Mouse (Mus musculus) megakaryocyte, embryonic 14.5 days (primary cell): ENCODE data around the gene Abcc4. TPM values are rescaled to one million over a fixed set of nuclear protein-coding genes. Genes with fewer than 3 reads are reported as not detected.

Experiments
- H3K27me3 ChIP-seq: replicated peaks from 2 replicates; pipeline ENCODE3; 2012; ENCODE audit warnings: inconsistent platforms
- H3K36me3 ChIP-seq: replicated peaks from 2 replicates; pipeline ENCODE3; 2012; ENCODE audit warnings: low read length, inconsistent platforms, mixed read lengths
- H3K4me1 ChIP-seq: 2 replicates; pipeline ENCODE4 v1.6.1; 2012; ENCODE audit warnings: inconsistent platforms
- H3K4me3 ChIP-seq: replicated peaks from 2 replicates; pipeline ENCODE3; 2012; ENCODE audit warnings: moderate library complexity, mild to moderate bottlenecking, inconsistent platforms
- H3K9me3 ChIP-seq: 2 replicates; pipeline ENCODE4 v1.6.1; 2012; ENCODE audit warnings: inconsistent platforms
- FLI1 ChIP-seq: IDR thresholded peaks from 2 replicates; pipeline ENCODE4 v1.6.1; 2012; ENCODE audit warnings: low read length, inconsistent platforms, mixed read lengths
- GATA1 ChIP-seq: IDR thresholded peaks from 3 replicates; pipeline ENCODE4 v1.6.1; 2012; ENCODE audit warnings: mixed read lengths, low read length, inconsistent platforms, borderline replicate concordance
- polyA plus RNA-seq: library from polyadenylated mRNA; stranded (reverse); fragments of >175 nt; gene quantifications from 2 replicates; pipeline ENCODE4 v1.2.3, GENCODE M21; 2012; ENCODE audit warnings: low replicate concordance; ENCODE audit not compliant: insufficient read depth

Gene Abcc4
- polyA plus RNA-seq, 1 experiment = 1.8 TPM

DNA sequence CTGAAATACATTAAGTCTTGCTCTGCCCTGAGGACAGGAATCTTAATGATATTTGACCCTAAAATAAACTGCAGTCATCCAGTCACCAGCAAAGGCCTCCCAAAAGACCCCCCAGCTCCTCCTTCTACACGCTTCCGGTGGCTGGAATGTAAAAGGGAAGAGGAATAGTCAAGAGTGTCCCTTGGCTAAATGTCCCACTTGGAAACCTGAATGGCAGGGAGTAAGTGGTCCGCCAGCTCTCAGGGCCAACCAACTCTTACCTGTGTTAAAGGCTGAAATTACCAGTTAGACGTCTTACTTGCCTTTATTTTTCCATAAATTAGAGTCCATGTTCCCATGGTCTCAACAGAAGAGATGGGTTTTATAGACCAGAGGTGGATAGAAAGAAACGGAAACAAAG lies 6.9 kb upstream of the Abcc4 start:
- Histone ChIP-seq H3K4me3 (no peak overlapping the region), H3K4me1 (peaks cover 60% of the 10 kb centered on the region), H3K27me3 (peaks cover 8% of the 10 kb centered on the region), H3K9me3 (no peaks in the 10 kb centered on the region), H3K36me3 (no peaks in the 10 kb centered on the region)
- no peak for TF ChIP-seq GATA1
- TF ChIP-seq FLI1 = no peak

GRCm38 (mm10) chr14:118710945-118711344 lies 4.9 kb upstream of the Abcc4 start:
- Histone ChIP-seq H3K4me3 (peak overlapping the region; percentile 38), H3K27me3 (peaks cover 7% of the 10 kb centered on the region), H3K4me1 (peaks cover 57% of the 10 kb centered on the region), H3K36me3 (no peaks in the 10 kb centered on the region), H3K9me3 (no peaks in the 10 kb centered on the region)
- no peak for TF ChIP-seq GATA1
- TF ChIP-seq FLI1 = no peak

GRCm38 (mm10) chr14:118709736-118710135 lies 3.7 kb upstream of the Abcc4 start:
- H3K9me3 ChIP-seq = no peaks in the 10 kb centered on the region
- no peaks in the 10 kb centered on the region for H3K36me3 ChIP-seq
- H3K4me1 ChIP-seq = peaks cover 68% of the 10 kb centered on the region
- TF ChIP-seq GATA1 (no peak), FLI1 (no peak)
- peak overlapping the region; percentile 90 for H3K4me3 ChIP-seq
- H3K27me3 ChIP-seq = peaks cover 7% of the 10 kb centered on the region

GRCm38 (mm10) chr14:118708126-118708525 lies 2.1 kb upstream of the Abcc4 start:
- Histone ChIP-seq H3K36me3 (peaks cover 12% of the 10 kb centered on the region), H3K4me1 (peaks cover 73% of the 10 kb centered on the region), H3K27me3 (peaks cover 2% of the 10 kb centered on the region), H3K4me3 (peak overlapping the region; percentile 50), H3K9me3 (no peaks in the 10 kb centered on the region)
- TF ChIP-seq FLI1 (no peak), GATA1 (no peak)

DNA sequence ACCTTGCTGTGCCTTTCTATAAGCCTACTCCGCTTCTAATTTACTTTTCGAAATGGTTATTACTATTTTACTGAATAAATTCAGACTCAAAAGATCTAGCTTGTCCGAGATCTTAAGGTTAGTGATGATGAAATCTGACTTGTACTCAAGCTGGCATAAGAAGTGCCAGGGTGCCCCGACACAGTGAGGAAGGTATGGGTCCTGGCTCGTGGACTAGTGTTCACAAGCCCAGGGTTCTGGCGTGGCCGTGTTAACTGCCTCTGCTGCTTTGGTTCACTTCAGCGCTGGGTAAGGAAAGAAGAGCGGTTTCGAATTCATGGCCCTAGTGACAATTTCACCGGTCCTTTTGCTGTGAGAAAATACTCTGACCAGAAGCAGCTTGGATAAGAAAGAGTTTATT lies 943 bp upstream of the Abcc4 start:
- H3K27me3 ChIP-seq = no peaks in the 10 kb centered on the region
- no peak for TF ChIP-seq FLI1
- peak overlapping the region; percentile 100 for H3K4me3 ChIP-seq
- H3K4me1 ChIP-seq = peaks cover 75% of the 10 kb centered on the region
- peaks cover 12% of the 10 kb centered on the region for H3K36me3 ChIP-seq
- no peaks in the 10 kb centered on the region for H3K9me3 ChIP-seq

DNA sequence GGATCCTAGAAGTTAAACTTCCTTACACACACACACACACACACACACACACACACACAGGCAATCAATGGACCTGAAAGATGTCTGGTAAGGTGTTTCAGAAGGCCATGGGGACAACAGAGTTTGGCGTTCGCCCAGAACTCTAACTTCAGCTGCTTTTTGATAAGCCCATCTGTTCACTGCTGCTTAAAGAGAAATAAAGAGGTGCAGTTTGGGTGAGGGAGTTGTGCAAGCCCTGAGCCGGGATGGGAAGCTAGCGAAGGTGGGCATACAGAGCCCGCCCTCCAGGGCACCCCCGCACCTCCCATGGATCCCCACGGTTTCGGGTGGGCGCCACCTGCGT lies 583 bp downstream of the Abcc4 start:
- peaks cover 73% of the 10 kb centered on the region for H3K4me1 ChIP-seq
- TF ChIP-seq GATA1 (no peak), FLI1 (no peak)
- H3K27me3 ChIP-seq = no peaks in the 10 kb centered on the region
- no peaks in the 10 kb centered on the region for H3K9me3 ChIP-seq
- peaks cover 12% of the 10 kb centered on the region for H3K36me3 ChIP-seq
- H3K4me3 ChIP-seq = peak overlapping the region; percentile 100

- peak overlapping the region; percentile 68 for H3K4me3 ChIP-seq
- TF ChIP-seq GATA1 = no peak
- TF ChIP-seq FLI1 = no peak
- H3K27me3 ChIP-seq = no peaks in the 10 kb centered on the region
- H3K9me3 ChIP-seq = no peaks in the 10 kb centered on the region
- H3K36me3 ChIP-seq = peaks cover 22% of the 10 kb centered on the region
- H3K4me1 ChIP-seq = peaks cover 68% of the 10 kb centered on the region
These were observed 2.7 kb downstream of the Abcc4 start for GRCm38 (mm10) chr14:118703363-118703762.

DNA sequence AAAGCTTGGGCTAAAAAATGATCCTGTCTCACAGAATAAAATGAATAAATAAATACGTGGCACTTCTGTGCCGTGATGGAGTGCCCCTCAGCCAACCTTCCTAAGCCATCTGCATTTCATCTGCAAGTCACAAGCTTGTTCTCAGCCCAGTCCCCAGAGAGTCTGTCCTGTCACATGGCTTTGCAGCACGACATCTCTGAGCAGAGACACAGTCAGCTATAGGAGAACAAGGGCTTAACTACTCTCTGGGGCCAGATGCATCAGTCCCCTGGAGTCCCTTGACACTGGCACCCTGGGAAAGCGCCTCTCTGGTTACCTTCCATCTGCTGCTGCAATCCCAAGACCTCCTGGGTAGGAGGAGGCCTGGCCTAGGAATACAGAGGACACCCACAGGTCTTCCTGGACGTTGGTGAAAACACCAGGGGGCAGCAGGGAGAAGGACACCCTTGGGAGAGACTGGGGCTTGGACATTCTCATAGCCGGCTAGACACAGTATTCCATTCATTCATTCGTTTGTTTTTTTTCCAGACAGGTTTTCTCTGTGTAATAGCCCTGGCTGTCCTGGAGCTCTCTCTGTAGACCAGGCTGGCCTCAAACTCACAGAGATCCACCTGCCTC lies 3.9 kb downstream of the Abcc4 start:
- no peaks in the 10 kb centered on the region for H3K9me3 ChIP-seq
- H3K27me3 ChIP-seq = no peaks in the 10 kb centered on the region
- peaks cover 66% of the 10 kb centered on the region for H3K4me1 ChIP-seq
- no peak for TF ChIP-seq FLI1
- TF ChIP-seq GATA1 = no peak
- peaks cover 29% of the 10 kb centered on the region for H3K36me3 ChIP-seq
- H3K4me3 ChIP-seq = peak overlapping the region; percentile 43

DNA sequence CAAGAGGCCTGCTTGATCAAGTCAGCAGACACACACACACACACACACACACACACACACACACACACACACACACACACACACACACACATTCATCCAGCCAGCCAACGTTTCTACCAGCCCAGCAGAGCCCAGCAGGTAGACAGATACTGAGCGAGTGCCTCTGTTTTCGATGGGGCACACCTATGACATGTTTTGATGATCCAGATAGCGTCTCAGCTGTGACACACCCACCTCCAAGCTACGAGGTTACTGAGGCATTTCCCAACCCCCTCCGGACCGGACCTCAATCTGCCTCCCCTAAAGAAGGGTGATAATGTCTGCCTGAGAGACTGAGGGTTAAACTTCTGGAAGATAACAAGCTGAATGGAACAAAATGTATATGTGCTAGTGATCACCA lies 5.4 kb downstream of the Abcc4 start:
- TF ChIP-seq FLI1 = no peak
- no peak overlapping the region for H3K4me3 ChIP-seq
- H3K27me3 ChIP-seq = no peaks in the 10 kb centered on the region
- peaks cover 59% of the 10 kb centered on the region for H3K4me1 ChIP-seq
- H3K9me3 ChIP-seq = no peaks in the 10 kb centered on the region
- peaks cover 43% of the 10 kb centered on the region for H3K36me3 ChIP-seq

- H3K36me3 ChIP-seq = peaks cover 49% of the 10 kb centered on the region
These were observed 6.1 kb downstream of the Abcc4 start for GRCm38 (mm10) chr14:118699963-118700362.

GRCm38 (mm10) chr14:118699508-118699907 lies 6.5 kb downstream of the Abcc4 start:
- peaks cover 53% of the 10 kb centered on the region for H3K36me3 ChIP-seq
- no peak for TF ChIP-seq FLI1
- TF ChIP-seq GATA1 = no peak

More at GRCm38 (mm10) chr14:118699963-118700362, 6.1 kb downstream of the Abcc4 start:
- TF ChIP-seq GATA1 (no peak), FLI1 (no peak)
- H3K9me3 ChIP-seq = no peaks in the 10 kb centered on the region
- H3K4me3 ChIP-seq = no peak overlapping the region
- H3K4me1 ChIP-seq = peaks cover 54% of the 10 kb centered on the region
- H3K27me3 ChIP-seq = no peaks in the 10 kb centered on the region

More at GRCm38 (mm10) chr14:118699508-118699907, 6.5 kb downstream of the Abcc4 start:
- Histone ChIP-seq H3K9me3 (no peaks in the 10 kb centered on the region), H3K27me3 (no peaks in the 10 kb centered on the region), H3K4me3 (no peak overlapping the region), H3K4me1 (peaks cover 49% of the 10 kb centered on the region)
